Mouse (Mus musculus): ENCODE measurements around the gene Casp7.

GRCm38 (mm10) chr19:56353689-56354088 is 43.2 kb upstream of the Casp7 start:
- TF ChIP-seq CTCF (IDR thresholded peaks at IDR 0.05; ENCODE audit: borderline replicate concordance, insufficient read depth, low read length) (no peak), POLR2A (IDR thresholded peaks at IDR 0.05; ENCODE audit: low read depth, low read length) (no peak)

Data from embryonic fibroblast, embryonic 13.5 days (primary cell).